Mouse (Mus musculus): ENCODE results near the gene Relch.
"Not testable (repeated sequence)": the region's sequence is repeated elsewhere in the genome, so short reads cannot be mapped to it uniquely, and the experiment has no call there.

Gene Relch

GRCm38 (mm10) chr1:105663171-105663961 is at the start of gene Relch, which contains the start of gene Pign:
Gene Relch (plus strand): TSS chr1:105663861.
Gene Pign (minus strand): TSS chr1:105663677.
- DNase-seq (ENCODE audit: low spot score) = peak; percentile 95

GRCm38 (mm10) chr1:105630481-105630880 is 33.2 kb upstream of the Relch start:
- DNase-seq (ENCODE audit: low spot score) = no peak

- DNase-seq (ENCODE audit: low spot score) = no peak
These were observed 19.6 kb upstream of the Relch start for GRCm38 (mm10) chr1:105644093-105644492.

GRCm38 (mm10) chr1:105650650-105651049 is 13.0 kb upstream of the Relch start:
- no peak for DNase-seq (ENCODE audit: low spot score)

GRCm38 (mm10) chr1:105653981-105654380 is 9.7 kb upstream of the Relch start:
- DNase-seq (ENCODE audit: low spot score) = no peak

GRCm38 (mm10) chr1:105660015-105660414 is 3.6 kb upstream of the Relch start:
- DNase-seq (ENCODE audit: low spot score) = no peak

GRCm38 (mm10) chr1:105662820-105663170 is 866 bp upstream of the Relch start:
- DNase-seq (ENCODE audit: low spot score) = no peak

GRCm38 (mm10) chr1:105663962-105664812 is 526 bp downstream of the Relch start:
- DNase-seq (ENCODE audit: low spot score) = no peak

- no peak for DNase-seq (ENCODE audit: low spot score)
These were observed 6.0 kb downstream of the Relch start for GRCm38 (mm10) chr1:105669700-105670099.

GRCm38 (mm10) chr1:105674763-105675162 is 11.1 kb downstream of the Relch start:
- DNase-seq (ENCODE audit: low spot score) = no peak

GRCm38 (mm10) chr1:105680587-105680986 is 16.9 kb downstream of the Relch start:
- peak; percentile 3 for DNase-seq (ENCODE audit: low spot score)

GRCm38 (mm10) chr1:105685501-105685900 is 21.8 kb downstream of the Relch start:
- no peak for DNase-seq (ENCODE audit: low spot score)

- no peak for DNase-seq (ENCODE audit: low spot score)
These were observed 31.9 kb downstream of the Relch start for GRCm38 (mm10) chr1:105695581-105695980.

- no peak for DNase-seq (ENCODE audit: low spot score)
These were observed 37.4 kb downstream of the Relch start for GRCm38 (mm10) chr1:105700984-105701530.

- no peak for DNase-seq (ENCODE audit: low spot score)
These were observed 45.8 kb downstream of the Relch start for GRCm38 (mm10) chr1:105709415-105709814.

- DNase-seq (ENCODE audit: low spot score) = no peak
These were observed 47.6 kb downstream of the Relch start for GRCm38 (mm10) chr1:105711227-105711626.

GRCm38 (mm10) chr1:105712822-105713221 is 49.2 kb downstream of the Relch start:
- DNase-seq (ENCODE audit: low spot score) = no peak

GRCm38 (mm10) chr1:105718358-105718757 is 54.7 kb downstream of the Relch start:
- DNase-seq (ENCODE audit: low spot score) = no peak

GRCm38 (mm10) chr1:105729246-105729645 is 65.6 kb downstream of the Relch start:
- not testable (repeated sequence) for DNase-seq (ENCODE audit: low spot score)

- DNase-seq (ENCODE audit: low spot score) = no peak
These were observed 71.7 kb downstream of the Relch start for GRCm38 (mm10) chr1:105735318-105735717.

- DNase-seq (ENCODE audit: low spot score) = no peak
These were observed 74.7 kb downstream of the Relch start for GRCm38 (mm10) chr1:105738334-105738733.

- DNase-seq (ENCODE audit: low spot score) = no peak
These were observed 75.8 kb downstream of the Relch start for GRCm38 (mm10) chr1:105739493-105739892.

- no peak for DNase-seq (ENCODE audit: low spot score)
These were observed 78.8 kb downstream of the Relch start for GRCm38 (mm10) chr1:105742481-105742880.

All from ovary, postnatal 36 days (tissue).